Mouse (Mus musculus) spleen, postnatal 36 days (tissue): ENCODE results near the gene Glt8d2.

Experiments
- DNase-seq, 2 experiments: peaks; one replicate each; pipeline ENCODE4 v3.0.0; 2022; ENCODE audit warnings: low spot score in 2 of 2, mixed read lengths in 1 of 2

The Glt8d2 gene

DNA sequence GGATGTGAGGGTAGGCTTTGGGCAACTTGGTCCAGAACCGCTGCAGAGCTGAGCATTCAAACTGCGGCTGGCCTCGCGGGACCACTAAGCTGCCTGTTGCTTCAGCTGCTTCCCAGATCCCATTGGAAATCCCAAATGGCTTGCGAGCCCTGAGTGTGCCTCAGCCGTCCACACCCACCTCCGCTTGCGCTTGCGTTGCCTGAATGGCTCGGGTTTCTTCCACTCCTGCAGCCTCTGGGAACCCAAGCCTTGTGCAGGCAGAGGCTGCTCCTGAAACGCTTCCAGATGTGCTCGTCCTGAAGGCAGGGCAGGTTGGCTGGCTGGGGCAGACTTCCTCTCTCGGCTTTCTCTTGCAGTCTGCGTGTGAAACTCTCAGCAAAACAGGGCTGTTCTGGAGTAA, at the start of gene Glt8d2:
Gene Glt8d2 (minus strand): TSS at position 157 of the 400 bp plus-strand sequence.
- no peak for DNase-seq

DNA sequence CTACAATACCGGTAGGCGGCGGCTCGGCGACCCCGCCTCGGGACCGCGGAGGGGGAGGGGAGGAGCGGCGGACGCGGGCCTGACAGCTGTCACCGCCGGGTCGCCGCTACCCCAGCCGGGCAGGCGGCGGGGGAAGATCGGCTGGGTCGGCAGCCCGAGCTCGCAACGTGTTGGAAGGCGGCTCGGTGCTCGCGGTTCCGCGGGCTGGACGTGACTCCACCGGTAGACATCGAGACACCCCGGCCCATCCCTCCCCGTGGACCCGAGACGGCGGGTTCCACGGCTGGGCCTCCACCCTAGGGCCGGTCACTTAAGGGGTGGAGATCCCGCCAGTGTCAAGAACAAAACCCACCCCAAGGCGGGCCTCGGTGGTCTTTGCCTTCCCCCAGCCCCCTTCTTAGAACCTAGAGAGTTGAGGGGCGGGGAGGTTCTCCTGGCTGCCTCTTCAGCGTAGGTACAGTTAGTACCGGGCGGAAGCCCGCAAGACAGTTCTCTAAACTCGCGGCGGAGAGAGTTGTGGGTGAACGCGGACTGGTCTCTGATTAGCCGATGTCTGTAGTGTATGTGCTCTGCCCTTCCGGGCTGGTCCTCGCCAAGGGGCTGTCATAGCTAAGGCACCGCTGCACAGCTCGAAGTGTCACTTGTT, 9.0 kb upstream of the Glt8d2 start:
- peak; percentile 50 to 54 for DNase-seq

- peak; percentile 89 to 90 for DNase-seq
These were observed 8.3 kb upstream of the Glt8d2 start for GRCm38 (mm10) chr10:82698712-82699261.

DNA sequence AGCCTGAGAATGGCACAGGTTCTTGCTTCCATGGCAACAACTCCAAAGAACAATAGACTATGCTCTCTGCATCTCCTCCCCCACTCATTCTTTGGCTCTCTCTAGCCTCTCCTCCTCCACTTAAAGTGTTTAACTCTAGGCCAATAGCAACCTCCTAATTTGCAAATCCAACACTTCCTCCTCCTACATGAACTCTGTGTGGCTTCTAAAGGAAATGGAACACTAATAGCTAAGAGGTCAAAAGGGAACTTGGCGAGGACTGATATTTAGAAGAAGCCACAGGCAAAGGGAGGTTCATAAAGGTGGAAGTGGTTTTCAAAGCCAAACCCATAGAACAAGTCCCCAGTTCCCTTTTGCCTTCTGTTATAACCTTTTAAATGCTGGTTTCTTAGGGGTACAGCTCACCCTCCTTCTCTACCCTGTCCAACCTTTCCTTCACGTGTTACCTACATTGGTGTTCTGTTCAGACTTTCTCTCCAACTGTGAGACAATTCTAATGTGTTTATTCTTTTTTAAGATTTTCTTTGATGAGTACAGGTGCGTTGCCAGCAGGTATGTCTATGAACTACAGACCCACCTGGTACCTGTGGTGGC, 7.0 kb upstream of the Glt8d2 start:
- peak; percentile 64 to 74 for DNase-seq

GRCm38 (mm10) chr10:82696453-82697079, 6.1 kb upstream of the Glt8d2 start:
- no peak for DNase-seq

DNA sequence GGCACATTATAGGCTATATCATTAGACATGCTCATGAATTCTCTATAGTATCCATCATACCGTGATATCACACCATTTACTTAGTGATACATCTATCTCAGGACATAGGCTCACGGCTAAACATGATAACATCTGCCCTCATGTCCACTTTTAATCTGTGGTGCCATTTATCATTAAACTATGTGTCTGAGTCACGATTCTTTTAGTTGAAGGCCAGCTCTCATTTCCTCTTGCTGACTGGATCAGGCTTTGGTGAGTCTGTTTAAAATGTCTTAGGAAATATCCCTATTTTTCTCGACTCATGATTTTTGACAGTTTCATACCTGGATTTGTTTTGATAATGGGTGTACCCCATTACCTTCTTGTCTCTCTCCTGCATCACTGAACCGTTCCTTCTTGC, 5.5 kb upstream of the Glt8d2 start, which contains the start of gene Hcfc2:
Gene Hcfc2 (plus strand): TSS at position 205 of the 400 bp plus-strand sequence.
- no peak for DNase-seq

DNA sequence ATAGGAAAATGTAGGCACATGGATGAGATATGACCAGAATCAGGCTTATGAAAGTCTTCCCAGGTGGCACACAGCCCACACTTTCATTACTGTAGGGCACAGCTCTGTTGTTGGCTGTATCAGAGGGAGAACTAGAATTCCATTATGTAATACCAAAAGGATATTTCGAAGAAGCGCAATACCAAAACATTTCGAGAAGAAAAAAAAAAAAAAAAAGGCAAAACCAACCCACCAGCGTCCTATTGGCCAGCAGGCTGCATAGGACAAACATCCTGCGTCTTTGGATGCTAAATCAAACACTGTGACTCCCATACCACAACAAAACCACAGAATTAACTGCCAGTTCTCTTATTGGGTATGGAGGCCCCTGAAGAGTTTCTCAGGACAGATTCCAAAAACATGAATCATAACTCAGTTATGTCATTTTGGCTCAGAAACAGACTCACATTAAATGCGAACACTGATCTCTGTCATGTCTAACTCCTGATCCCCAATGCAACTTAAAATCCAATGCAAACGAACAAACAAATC, 704 bp downstream of the Glt8d2 start:
- DNase-seq: no peak

- no peak for DNase-seq
These were observed 5.0 kb downstream of the Glt8d2 start for GRCm38 (mm10) chr10:82685440-82685839.

DNA sequence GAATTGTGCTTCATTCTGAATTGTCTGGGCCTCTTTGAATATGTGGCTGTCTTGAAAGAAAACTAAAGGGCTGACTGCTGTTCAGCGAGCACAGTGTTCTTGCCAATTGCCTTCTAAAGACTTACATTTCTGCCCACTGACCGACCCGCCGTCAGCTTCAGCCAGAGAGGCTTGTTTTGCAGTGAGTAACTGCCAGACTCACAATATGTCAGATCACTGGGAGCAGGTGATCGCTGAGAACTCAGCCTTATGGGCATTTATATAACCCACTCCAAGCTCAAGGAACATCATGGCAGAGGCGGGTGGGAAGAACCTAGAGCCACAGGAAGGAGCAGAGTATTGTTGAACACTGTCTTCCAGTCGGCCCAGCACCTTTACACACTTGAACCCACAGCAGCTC, 8.8 kb downstream of the Glt8d2 start:
- DNase-seq: no peak

GRCm38 (mm10) chr10:82680769-82681168, 9.7 kb downstream of the Glt8d2 start:
- DNase-seq: no peak

DNA sequence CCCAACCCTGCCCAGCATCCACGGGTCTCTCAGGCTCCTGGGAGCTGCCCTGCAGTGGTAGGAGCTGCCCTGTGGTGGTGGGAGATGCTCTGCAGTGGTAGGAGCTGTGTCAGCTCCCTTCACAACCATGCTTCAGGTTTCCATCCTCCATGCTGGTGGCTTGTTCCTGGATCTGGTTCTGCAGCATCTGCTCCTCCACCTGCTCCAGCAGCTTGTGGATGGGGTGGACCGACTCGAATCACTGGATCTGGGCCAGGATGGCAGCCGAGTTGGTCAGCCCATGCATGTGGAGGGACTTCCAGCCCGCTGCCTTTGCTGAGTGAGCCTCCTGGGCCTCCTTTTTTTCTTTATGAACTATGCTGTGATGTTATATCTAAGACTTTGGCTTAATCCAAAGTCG, 13.5 kb downstream of the Glt8d2 start:
- no peak for DNase-seq

GRCm38 (mm10) chr10:82670205-82670604, 20.2 kb downstream of the Glt8d2 start:
- no peak for DNase-seq

- peak; percentile 66 to 74 for DNase-seq
These were observed 23.8 kb downstream of the Glt8d2 start for GRCm38 (mm10) chr10:82666436-82667234.

DNA sequence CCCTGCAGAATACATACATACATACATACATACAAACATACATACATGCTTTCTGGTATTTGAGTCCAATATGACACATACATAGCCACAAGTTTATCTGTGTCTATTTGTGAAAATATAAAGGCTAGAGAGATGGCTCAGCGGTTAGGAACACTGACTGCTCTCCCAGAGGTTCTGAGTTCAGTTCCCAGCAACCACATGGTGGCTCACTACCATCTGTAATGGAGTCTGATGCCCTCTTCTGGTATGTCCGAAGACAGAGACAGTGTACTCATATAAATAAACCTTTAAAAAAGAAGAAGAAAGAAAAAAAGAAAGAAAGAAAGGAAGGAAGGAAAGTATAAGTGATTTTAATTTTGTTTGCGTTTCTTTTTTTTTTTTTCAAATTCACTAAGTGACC, 24.5 kb downstream of the Glt8d2 start:
- DNase-seq: no peak

- DNase-seq: no peak
These were observed 27.2 kb downstream of the Glt8d2 start for GRCm38 (mm10) chr10:82663289-82663688.

GRCm38 (mm10) chr10:82662267-82662990, 28.0 kb downstream of the Glt8d2 start:
- DNase-seq: no peak

DNA sequence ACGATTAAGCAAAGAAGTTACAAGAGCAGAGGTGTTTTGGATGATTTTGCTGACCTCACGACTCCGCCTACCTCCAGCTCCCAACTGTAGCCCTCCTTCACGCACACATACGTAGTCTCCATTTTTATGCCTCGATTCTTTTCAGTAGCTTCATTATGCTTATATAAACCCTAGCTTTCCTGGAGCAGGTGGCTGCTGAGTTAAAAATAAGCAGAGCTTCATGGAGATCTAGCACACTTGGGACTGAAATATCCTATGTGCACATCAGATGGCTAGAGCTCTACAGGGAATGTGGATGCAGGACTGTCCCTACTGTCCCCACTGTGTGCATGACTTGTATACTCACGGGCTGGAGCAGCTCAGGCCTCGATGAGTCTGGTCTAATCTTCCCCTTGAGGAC, 28.6 kb downstream of the Glt8d2 start:
- no peak for DNase-seq

- DNase-seq: no peak
These were observed 35.9 kb downstream of the Glt8d2 start for GRCm38 (mm10) chr10:82654581-82654980.

GRCm38 (mm10) chr10:82652625-82653024, 37.8 kb downstream of the Glt8d2 start:
- no peak for DNase-seq

- DNase-seq: no peak
These were observed 39.2 kb downstream of the Glt8d2 start for GRCm38 (mm10) chr10:82651221-82651620.

DNA sequence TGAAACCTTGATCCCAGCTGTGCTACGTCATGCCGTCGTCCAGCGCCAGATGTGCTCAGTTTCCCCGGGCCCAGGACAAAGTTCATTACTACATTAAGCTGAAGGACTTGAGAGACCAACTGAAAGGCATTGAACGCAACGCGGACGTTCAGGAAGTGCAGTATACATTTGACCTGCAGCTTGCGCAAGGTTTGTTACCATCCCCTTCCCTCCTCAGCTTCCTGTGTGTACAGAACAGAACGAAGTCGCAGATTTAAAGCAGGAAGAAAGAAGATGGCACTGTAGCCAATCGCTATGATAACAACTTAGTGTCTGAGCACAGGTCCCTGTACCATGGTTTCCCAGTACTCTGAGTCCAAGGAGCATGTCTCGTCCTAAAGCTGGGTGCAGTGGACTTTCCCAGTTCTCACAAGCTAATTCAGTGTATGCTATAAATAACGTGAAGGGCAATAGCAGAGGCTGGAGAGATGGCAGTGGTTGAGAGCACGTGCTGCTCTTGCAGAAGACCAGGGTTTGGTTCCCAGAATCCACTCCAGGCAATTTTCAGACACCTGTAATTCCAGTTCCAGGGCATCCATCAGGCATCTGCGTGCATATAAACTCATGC, 43.1 kb downstream of the Glt8d2 start:
- DNase-seq: no peak
